Mouse (Mus musculus) adrenal gland, postnatal 0 days (tissue): ENCODE measurements around the gene Ssh2. TPM values are rescaled to one million over a fixed set of nuclear protein-coding genes. Genes with fewer than 3 reads are reported as not detected.

Source experiments
- polyA plus RNA-seq: library from polyadenylated mRNA; unstranded; fragments of >200 nt; fragmentation: Nextera tagmentation; extraction: Ambion mirVana; gene quantifications from 2 replicates; pipeline ENCODE4 v1.2.1, GENCODE M21; 2015

The Ssh2 gene
- 4.2 and 6.1 TPM in 2 replicates for polyA plus RNA-seq

GRCm38 (mm10) chr11:77215951-77216760, at the start of gene Ssh2:
TSS of gene Ssh2 (plus strand) at chr11:77216287.

GRCm38 (mm10) chr11:77188868-77189267, 27.2 kb upstream of the Ssh2 start, which contains the start of gene Efcab5:
TSS of gene Efcab5 (minus strand) at chr11:77188968.

GRCm38 (mm10) chr11:77462283-77463100, 246.4 kb downstream of the Ssh2 start, which contains the start of gene Coro6:
TSS of gene Coro6 (plus strand) at chr11:77462411.

GRCm38 (mm10) chr11:77489591-77490235, 273.6 kb downstream of the Ssh2 start, which contains the start of gene Ankrd13b:
TSS of gene Ankrd13b (minus strand) at chr11:77489678.

GRCm38 (mm10) chr11:77493512-77494343, 277.6 kb downstream of the Ssh2 start, which contains the start of gene Git1:
TSS of gene Git1 (plus strand) at chr11:77493562.

Other genes starting within 250 kb of the Ssh2 start
- gene Slc6a4, start 217.7 kb upstream of the Ssh2 start, polyA plus RNA-seq, result 2.0 and 4.5 TPM in 2 replicates
- 55.6 and 71.5 TPM in 2 replicates for gene Nsrp1, start 137.9 kb upstream of the Ssh2 start, polyA plus RNA-seq
- 0.12 and 0.16 TPM in 2 replicates for gene Efcab5, start 27.3 kb upstream of the Ssh2 start, polyA plus RNA-seq
- gene Coro6, start 246.1 kb downstream of the Ssh2 start, polyA plus RNA-seq, result 0.35 and 0.36 TPM in 2 replicates